Mouse (Mus musculus) thymus, adult 2 months (tissue): ENCODE results near the gene Gkn2.

Source experiments
- CTCF ChIP-seq: fragments of 200-500 bp; IDR thresholded peaks from 2 replicates; pipeline ENCODE4 v1.5.1; 2012; ENCODE audit warnings: mild to moderate bottlenecking, control low read depth, low read length, moderate library complexity, borderline replicate concordance; ENCODE audit not compliant: control insufficient read depth, poor library complexity, insufficient read depth; ENCODE audit errors: extremely low read depth
- POLR2A ChIP-seq: fragments of 200-500 bp; IDR thresholded peaks from 2 replicates; pipeline ENCODE4 v1.6.1; 2012; ENCODE audit warnings: mild to moderate bottlenecking, low read length, control low read depth, moderate library complexity; ENCODE audit not compliant: control insufficient read depth, poor library complexity, insufficient read depth; ENCODE audit errors: extremely low read depth

- TF ChIP-seq CTCF = no peak
- TF ChIP-seq POLR2A = no peak
These were observed 40.8 kb upstream of the Gkn2 start for GRCm38 (mm10) chr6:87332380-87332779.
